Mouse (Mus musculus) left cerebral cortex, postnatal 36 days (tissue): ENCODE data around the gene Hist2h3c2. TPM values are rescaled to one million over a fixed set of nuclear protein-coding genes. Genes with fewer than 3 reads are reported as not detected.
A peak's percentile ranks its signal among the peaks of the same experiment; 100 is the strongest.
"Not testable (repeated sequence)": the region's sequence is repeated elsewhere in the genome, so short reads cannot be mapped to it uniquely, and the experiment has no call there.

Experiments used
- DNase-seq, 2 experiments: peaks; one replicate each; pipeline ENCODE4 v3.0.0; 2021 to 2022; ENCODE audit warnings: low spot score in 2 of 2, mixed read lengths in 1 of 2
- intact Hi-C: fragments of 180-260 bp; cut with DNase I; formaldehyde crosslinking; loops from one replicate; pipeline ENCODE4 v1.15.1; 2025
- total RNA-seq, 2 experiments: library from RNA; stranded (reverse); gene quantifications; 2 replicates each; pipeline ENCODE4 v1.2.3; 2021

Hist2h3c2 gene
- total RNA-seq, 2 experiments from 2014 or later, result 5.9 to 6.1 TPM

GRCm38 (mm10) chr3:96240799-96241197, 1.9 kb upstream of the Hist2h3c2 start:
- no peak for DNase-seq

DNA sequence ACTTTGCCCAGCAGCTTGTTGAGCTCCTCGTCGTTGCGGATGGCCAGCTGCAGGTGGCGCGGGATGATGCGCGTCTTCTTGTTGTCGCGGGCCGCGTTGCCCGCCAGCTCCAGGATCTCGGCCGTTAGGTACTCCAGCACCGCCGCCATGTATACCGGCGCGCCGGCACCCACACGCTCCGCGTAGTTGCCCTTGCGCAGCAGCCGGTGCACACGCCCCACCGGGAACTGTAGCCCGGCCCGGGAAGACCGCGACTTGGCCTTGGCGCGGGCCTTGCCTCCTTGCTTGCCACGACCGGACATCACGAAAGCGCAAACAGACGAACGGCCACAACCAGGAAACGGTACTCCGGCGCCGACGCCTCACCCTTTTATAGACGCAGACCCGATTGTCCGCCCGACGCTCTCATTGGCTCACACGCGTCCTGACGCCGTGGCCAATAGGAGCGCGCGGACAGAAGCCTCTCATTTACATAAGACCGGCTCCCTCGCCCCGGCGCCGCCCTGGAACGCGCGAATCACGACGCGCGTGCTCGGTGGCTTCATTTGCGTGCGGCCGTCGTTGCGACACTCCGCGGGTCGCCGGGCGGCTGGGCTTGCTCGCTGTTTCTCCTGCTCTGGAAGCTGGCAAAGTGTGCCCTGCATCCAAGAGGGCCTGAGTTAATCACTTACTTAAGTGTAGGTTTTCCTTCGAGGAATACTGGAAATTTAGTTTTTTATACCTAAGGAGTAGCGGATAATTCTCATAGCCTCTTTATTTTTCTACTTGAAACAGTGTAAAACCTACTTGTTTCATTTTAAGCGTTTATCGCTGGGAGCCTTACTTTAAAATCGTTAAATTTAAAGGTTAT, 1.2 kb upstream of the Hist2h3c2 start, which contains the start of gene Hist2h2aa2:
TSS of gene Hist2h2aa2 (minus strand) at position 328 of the 850 bp plus-strand sequence.
- peak; percentile 97 to 99 for DNase-seq
- intact Hi-C loops, result not testable (repeated sequence)

More at GRCm38 (mm10) chr3:96240799-96241197, 1.9 kb upstream of the Hist2h3c2 start:
- intact Hi-C loops, result no loop called here

DNA sequence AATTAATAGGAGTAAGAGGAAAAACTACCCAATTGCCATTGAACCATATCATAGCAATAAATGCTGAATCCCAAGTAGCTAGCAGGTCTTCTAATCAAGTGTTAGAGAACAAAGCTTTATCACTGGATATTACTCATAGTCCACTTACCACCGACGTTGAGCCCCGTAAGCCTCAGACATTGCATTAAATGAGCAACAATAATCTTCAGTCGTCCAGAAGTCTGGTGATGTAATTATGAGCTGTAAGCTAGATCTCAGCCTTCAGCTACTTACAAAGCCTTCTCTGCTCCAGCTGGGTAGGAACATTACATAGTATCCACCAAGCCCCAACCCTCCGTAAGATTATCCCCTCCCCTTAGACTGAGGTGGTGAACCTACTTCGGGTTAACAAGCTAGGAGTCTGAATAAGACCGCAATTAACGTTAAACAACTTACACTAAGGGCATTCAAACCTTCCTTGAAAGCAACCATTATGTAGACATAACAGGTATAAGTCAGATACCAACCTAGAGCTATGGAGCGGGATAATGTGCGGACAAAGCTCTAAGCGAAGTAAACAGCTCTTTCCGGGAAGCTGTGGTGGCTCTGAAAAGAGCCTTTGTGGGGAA, 919 bp downstream of the Hist2h3c2 start:
- intact Hi-C loops, result no loop called here
- no peak for DNase-seq

- intact Hi-C loops, result no loop called here
- DNase-seq, result no peak
Measured at GRCm38 (mm10) chr3:96237335-96237903, 1.5 kb downstream of the Hist2h3c2 start.

DNA sequence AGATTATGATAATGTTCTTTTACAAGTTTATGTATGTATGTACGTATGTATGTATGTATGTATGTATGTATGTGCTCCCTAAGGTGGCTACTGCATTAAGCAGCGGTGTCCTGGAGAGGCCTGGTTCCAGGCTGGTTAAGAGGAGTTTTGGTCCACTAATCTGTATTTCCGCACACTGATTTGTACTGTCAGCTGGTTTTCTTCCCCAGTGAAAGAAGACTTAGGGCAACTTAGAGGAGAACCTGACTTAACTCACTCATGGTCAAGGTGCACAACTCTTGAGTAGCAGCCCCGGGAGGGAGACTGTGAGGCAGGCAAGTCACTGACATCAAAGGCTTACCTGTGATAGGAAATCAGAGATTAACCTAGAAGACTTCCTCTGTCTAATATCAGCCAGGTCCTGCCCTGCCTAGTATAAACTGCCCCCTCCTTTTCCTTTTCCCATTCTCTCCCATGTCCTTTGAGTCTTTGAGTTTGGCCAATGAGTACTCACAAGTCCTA, 2.0 kb downstream of the Hist2h3c2 start:
- no peak for DNase-seq
- intact Hi-C loops, result no loop called here

- no peak for DNase-seq
- intact Hi-C loops, result no loop called here
Measured at GRCm38 (mm10) chr3:96235836-96236235, 3.1 kb downstream of the Hist2h3c2 start.

DNA sequence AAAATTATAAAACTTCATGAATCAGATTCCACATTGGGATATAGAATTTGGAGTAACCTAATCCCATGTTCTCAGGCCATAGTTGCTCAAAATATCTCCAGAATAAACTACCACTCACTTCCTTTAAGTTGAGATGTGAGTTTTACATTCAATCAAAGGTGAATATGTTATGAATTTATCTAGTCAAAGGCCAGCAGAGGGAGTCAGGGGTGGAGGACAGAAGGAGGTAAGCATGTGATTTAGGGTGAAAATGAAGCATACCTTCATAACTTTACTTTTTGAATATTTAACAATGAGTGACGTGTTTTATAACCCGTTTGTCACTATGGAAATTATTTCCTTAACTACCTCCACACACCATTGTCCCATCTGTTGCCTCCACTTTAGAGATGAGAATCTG, 4.0 kb downstream of the Hist2h3c2 start:
- intact Hi-C loops, result no loop called here
- no peak for DNase-seq

GRCm38 (mm10) chr3:96231758-96232120, 7.2 kb downstream of the Hist2h3c2 start:
- no peak for DNase-seq
- intact Hi-C loops, result no loop called here

GRCm38 (mm10) chr3:96230910-96231757, 7.8 kb downstream of the Hist2h3c2 start:
- intact Hi-C loops, result no loop called here
- no peak for DNase-seq

DNA sequence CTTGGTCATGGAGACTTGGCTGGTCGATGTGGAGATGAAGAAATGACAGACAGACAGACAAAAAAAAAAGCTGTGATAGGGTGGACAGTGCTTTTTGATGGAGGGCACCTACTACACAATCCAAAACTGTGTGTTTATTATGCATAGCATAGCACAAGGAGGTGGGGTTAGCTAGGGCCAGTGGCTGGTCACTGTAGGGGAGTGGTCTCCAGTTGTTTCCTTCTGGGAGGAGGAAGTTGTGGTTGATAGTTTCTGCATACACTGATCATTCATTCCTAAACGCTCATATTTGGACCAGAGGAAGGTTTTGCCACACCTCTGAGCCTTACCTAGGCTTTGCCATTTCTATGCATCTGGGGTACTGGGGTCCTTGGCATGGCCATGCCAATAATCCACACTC, 8.5 kb downstream of the Hist2h3c2 start:
- DNase-seq, result no peak
- intact Hi-C loops, result no loop called here

DNA sequence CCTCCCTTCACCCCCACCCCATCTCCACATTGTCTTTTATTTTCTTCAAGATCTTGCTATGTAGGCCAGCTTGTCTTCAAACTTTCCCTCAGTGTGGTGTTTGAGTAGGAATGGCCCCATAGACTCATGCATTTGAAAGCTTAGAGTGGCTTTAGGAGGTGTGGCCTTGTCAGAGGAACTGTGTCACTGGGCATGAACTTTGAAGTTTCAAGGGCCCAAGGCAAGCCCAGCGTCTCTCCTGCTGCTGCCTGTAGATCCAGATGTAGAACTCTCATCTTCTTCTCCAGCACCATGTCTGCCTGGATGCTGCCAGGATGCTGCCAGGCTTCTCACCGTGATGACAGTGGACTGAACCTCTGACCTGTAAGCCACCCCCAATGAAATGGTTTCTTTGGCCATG, 10.1 kb downstream of the Hist2h3c2 start:
- intact Hi-C loops, result no loop called here
- DNase-seq, result no peak

- intact Hi-C loops, result no loop called here
- DNase-seq, result no peak
Measured at GRCm38 (mm10) chr3:96226695-96227648, 12.0 kb downstream of the Hist2h3c2 start.

GRCm38 (mm10) chr3:96225421-96225820, 13.5 kb downstream of the Hist2h3c2 start:
- DNase-seq, result no peak
- intact Hi-C loops, result no loop called here

- intact Hi-C loops, result no loop called here
- DNase-seq, result no peak
Measured at GRCm38 (mm10) chr3:96222774-96223173, 16.2 kb downstream of the Hist2h3c2 start.

- intact Hi-C loops, result loop anchor here (2.0 kb wide), 2 partner anchors 23 to 41 kb away; partner anchors contain the start of genes Hist2h2aa1 and Hist2h4
Measured at GRCm38 (mm10) chr3:96221640-96222038, 17.3 kb downstream of the Hist2h3c2 start.

DNA sequence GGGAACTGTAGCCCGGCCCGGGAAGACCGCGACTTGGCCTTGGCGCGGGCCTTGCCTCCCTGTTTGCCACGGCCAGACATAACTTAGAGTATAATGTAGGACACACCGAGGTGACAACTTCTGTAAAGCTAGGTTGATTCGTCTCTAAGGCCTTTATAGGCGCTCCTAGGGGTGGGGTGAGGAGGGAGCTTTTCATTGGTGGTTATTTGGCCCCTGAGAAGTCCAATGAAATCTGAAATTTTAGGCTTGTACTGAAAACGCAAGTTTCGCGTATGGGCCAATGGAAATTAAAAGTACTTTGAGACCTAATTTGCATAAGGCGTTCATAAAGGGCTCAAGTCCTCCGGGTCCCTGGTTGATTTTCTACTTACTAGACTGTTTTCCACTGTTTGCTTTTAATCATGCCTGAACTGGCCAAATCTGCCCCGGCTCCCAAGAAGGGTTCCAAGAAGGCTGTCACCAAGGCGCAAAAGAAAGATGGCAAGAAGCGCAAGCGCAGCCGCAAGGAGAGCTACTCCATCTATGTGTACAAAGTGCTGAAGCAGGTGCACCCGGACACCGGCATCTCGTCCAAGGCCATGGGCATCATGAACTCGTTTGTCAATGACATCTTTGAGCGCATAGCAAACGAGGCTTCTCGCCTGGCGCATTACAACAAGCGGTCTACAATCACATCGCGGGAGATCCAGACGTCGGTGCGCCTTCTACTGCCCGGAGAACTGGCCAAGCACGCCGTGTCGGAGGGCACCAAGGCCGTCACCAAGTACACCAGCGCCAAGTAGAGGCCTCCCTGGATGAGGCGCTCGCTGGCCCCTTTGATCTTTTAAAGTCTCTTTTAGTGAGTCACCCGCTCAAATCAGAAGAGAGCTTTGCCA, 17.9 kb downstream of the Hist2h3c2 start, which contains the start of the genes Hist2h2ac and Hist2h2be:
TSS of gene Hist2h2ac (minus strand) at position 116 of the 875 bp plus-strand sequence.
TSS of gene Hist2h2be (plus strand) at position 355 of the 875 bp plus-strand sequence.
- intact Hi-C loops, result loop anchor here (2.0 kb wide), 2 partner anchors 24 to 42 kb away; partner anchors contain the start of genes Hist2h2aa1 and Hist2h4
- DNase-seq, result peak; percentile 83 to 87

More at GRCm38 (mm10) chr3:96221640-96222038, 17.3 kb downstream of the Hist2h3c2 start:
- DNase-seq, result no peak
